Mouse (Mus musculus) adrenal gland, postnatal 14 days (tissue): ENCODE data around the gene Il5ra. TPM values are rescaled to one million over a fixed set of nuclear protein-coding genes. Genes with fewer than 3 reads are reported as not detected.

Experiments
- DNase-seq: peaks from one replicate; pipeline ENCODE4 v3.0.0; 2021; ENCODE audit warnings: mixed read lengths
- long read RNA-seq, 2 experiments: library from polyadenylated mRNA; stranded (forward); transcript quantifications; one replicate each; pipeline ENCODE4 v2.0.0; 2021
- total RNA-seq: library from RNA; stranded (reverse); gene quantifications from 2 replicates; pipeline ENCODE4 v1.2.3, GENCODE M21; 2021

Gene Il5ra
- 0.22 and 0.41 TPM in 2 replicates for total RNA-seq
- long read RNA-seq, experiment 1 = 0 reads
- long read RNA-seq, experiment 2 = 0 reads

- no peak for DNase-seq
Measured at GRCm38 (mm10) chr6:106748887-106749388, at the start of gene Il5ra. TSS of gene Il5ra (minus strand) at chr6:106749037.

- no peak for DNase-seq
Measured at GRCm38 (mm10) chr6:106794094-106794814, 45.4 kb upstream of the Il5ra start.

GRCm38 (mm10) chr6:106793621-106794020, 44.8 kb upstream of the Il5ra start:
- DNase-seq = no peak

- DNase-seq = no peak
Measured at GRCm38 (mm10) chr6:106793088-106793487, 44.3 kb upstream of the Il5ra start.

- no peak for DNase-seq
Measured at GRCm38 (mm10) chr6:106792486-106792885, 43.6 kb upstream of the Il5ra start.

- no peak for DNase-seq
Measured at GRCm38 (mm10) chr6:106791429-106791828, 42.6 kb upstream of the Il5ra start.

- no peak for DNase-seq
Measured at GRCm38 (mm10) chr6:106787138-106787537, 38.3 kb upstream of the Il5ra start.

GRCm38 (mm10) chr6:106770046-106770445, 21.2 kb upstream of the Il5ra start:
- no peak for DNase-seq

- DNase-seq = peak; percentile 55
Measured at GRCm38 (mm10) chr6:106769290-106769866, 20.5 kb upstream of the Il5ra start.

GRCm38 (mm10) chr6:106768640-106769289, 19.9 kb upstream of the Il5ra start, which contains the start of gene Trnt1:
TSS of gene Trnt1 (plus strand) at chr6:106769120.
- DNase-seq = peak; percentile 99

GRCm38 (mm10) chr6:106766774-106767173, 17.9 kb upstream of the Il5ra start:
- no peak for DNase-seq

GRCm38 (mm10) chr6:106765892-106766291, 17.1 kb upstream of the Il5ra start:
- no peak for DNase-seq

- no peak for DNase-seq
Measured at GRCm38 (mm10) chr6:106761486-106761885, 12.6 kb upstream of the Il5ra start.

GRCm38 (mm10) chr6:106760473-106761218, 11.8 kb upstream of the Il5ra start:
- no peak for DNase-seq

GRCm38 (mm10) chr6:106758299-106758698, 9.5 kb upstream of the Il5ra start:
- no peak for DNase-seq

- no peak for DNase-seq
Measured at GRCm38 (mm10) chr6:106750291-106750690, 1.5 kb upstream of the Il5ra start.

GRCm38 (mm10) chr6:106747804-106748203, 1.0 kb downstream of the Il5ra start:
- DNase-seq = no peak

GRCm38 (mm10) chr6:106747251-106747650, 1.6 kb downstream of the Il5ra start:
- DNase-seq = no peak

- no peak for DNase-seq
Measured at GRCm38 (mm10) chr6:106745673-106746394, 3.0 kb downstream of the Il5ra start.

GRCm38 (mm10) chr6:106743556-106744233, 5.1 kb downstream of the Il5ra start:
- DNase-seq = no peak

- no peak for DNase-seq
Measured at GRCm38 (mm10) chr6:106740244-106740825, 8.5 kb downstream of the Il5ra start.
